Mouse (Mus musculus): ENCODE results near the gene Vstm5.
A peak's percentile ranks its signal among the peaks of the same experiment; 100 is the strongest.
"Not testable (repeated sequence)": the region's sequence is repeated elsewhere in the genome, so short reads cannot be mapped to it uniquely, and the experiment has no call there.

The Vstm5 gene

DNA sequence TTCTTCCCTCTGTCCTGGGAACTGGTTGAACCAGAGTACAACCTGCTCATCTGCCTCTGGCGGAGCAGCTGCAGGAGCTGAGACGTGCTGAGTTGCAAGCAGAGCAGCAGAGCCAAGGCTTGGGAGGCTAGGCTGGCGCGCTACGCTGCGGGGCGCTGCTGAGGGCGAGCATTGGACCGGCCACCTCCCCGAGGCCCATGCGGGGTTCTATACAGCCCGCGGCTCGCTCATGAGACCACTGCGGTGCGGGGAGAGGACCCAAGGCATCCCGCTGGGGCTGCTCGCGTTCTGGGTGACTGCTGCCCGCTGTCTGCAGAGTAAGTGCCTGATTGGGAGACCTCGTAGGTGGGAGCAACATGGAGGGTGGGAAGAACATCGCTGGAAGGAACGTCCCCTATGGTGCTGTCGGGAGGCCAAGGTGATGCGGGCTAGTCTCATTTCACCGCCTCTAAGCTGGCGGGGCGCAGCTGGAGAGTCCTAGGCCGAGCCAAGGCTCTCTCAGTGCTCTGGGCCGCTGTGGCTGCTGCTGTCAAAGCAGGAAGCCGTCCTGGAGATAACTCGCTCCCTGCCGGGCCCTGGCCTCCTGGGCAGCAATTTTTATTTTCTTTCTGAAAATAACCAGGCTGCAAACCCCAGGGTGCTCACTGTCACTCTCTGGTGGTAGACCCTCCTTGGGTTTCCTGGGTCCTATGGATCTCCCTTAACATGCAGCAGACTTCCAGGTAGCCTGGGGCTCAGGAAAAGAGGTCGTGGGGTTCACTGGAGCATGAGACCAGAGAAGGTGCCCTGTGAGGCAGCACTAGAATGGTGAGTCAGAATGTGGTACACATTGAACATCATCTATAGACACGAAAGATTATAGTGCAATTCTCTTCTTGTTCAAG is at the start of gene Vstm5:
TSS of gene Vstm5 (plus strand) at position 4 of the 884 bp plus-strand sequence.
- DNase-seq (ENCODE audit: low read depth, low spot score) = no peak

DNA sequence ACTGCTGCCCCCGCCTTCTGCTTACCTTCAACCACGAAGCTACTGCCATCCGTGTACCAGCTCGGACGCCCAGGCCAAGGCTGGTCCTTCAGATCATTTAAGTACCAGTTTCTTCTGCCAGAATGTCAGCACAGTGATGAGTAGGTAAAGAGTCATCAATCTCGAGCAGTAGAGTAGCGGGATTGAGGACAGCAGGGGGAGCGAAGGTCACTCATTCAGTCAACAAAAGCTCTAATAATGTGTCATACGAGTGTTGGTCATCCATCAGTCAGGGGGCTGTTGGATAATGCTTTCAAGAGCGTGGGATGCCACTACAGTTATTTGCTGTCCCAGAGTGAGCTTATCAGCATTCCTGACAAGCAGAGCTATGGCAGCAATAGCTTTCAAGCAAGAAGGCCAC is 44.0 kb upstream of the Vstm5 start:
- DNase-seq (ENCODE audit: low read depth, low spot score) = not testable (repeated sequence)

DNA sequence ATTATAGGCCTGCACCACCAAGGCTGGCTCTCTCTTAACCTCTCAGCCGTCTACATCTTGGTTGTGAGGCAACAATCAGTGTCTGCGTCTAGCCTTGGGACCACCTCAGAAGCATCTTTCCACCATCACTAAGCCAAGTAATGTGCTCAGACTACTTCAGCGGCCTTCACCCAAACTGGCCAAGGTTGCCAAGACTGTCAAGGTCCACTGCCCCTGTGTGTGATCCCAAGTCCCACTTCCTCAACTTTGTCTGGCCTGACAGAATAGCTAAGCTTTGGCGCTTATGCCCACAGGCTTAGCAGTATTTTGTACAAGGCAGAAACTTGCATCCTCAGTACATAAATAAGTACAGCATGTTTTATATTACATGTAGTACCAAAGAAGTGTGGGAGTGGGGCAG is 32.2 kb upstream of the Vstm5 start:
- DNase-seq (ENCODE audit: low read depth, low spot score) = no peak

DNA sequence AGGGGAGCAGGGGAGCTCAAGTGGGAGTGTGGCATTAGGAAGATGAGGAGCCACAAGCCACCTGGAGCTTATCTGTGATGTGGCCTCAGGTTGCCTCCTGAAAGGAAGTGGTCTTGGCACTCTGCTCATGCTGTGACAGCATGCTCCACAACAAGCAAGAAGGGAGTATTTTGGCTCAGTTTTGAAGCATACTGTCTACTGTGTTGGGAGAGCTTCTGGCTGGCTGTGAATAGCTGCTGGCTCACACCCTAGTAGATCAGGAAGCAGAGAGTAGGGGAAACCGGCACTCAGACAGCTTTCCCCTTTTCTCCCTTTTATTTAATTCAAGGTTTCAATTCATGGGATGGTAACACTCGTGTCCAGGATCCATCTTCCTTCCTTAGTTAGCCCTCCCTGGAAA is 29.5 kb upstream of the Vstm5 start:
- DNase-seq (ENCODE audit: low read depth, low spot score) = no peak

GRCm38 (mm10) chr9:15211876-15212275 is 27.0 kb upstream of the Vstm5 start:
- no peak for DNase-seq (ENCODE audit: low read depth, low spot score)

DNA sequence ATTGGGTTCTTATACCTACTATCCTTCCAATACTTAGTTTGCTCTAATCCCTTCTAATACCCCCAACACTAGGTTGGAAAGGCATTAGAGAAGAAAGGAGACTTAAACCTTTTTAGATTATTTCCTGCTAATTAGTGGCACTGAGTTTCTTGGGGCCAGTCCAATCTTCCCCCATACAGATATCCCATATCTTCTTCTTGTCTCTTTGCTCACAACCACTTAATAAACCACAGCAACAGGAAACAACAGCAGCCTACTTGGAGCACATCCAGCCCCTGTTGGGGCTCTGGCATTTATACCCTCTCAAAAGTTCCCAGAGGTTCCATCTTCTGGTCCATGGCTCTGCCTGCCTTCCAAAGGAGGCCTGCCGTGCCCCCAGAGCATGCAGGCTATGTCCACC is 25.1 kb upstream of the Vstm5 start:
- no peak for DNase-seq (ENCODE audit: low read depth, low spot score)

DNA sequence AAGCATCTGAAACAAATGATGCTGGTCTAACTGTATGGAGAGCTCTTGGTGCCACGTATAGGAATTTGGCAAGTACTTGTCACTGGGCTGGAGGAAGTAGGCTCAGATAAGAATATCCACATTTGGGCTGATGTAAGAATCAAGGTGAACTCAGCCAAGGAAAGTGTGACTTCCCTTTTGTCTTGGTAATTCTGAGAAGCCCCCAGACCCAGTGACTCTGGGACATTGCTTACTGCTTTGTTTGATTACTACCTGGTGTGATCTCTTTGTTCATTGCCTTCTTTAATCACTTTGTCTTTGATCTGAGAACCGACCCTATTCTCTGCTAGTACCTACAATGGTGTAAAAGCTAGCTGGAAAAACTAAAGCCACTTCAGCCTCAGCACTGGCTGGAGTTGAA is 13.9 kb upstream of the Vstm5 start:
- DNase-seq (ENCODE audit: low read depth, low spot score) = no peak

DNA sequence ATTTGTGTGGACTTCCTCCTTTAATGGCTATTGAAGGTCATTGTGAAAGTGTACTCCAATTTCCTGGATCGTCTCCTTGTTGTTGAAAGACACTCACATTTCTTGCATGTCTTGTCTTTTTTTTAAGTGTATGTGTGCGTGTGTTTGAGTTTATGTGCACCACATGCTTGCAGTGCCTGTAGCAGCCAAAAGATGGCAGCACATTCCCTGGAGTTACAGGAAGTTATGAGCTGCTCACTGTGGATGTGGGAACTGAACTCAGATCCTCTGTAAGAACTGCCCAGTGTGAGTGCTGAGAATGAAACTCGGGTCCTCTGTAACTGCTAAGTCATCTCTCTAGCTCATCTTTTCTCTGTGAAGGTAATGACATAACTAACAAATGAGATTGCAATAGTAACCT is 6.4 kb upstream of the Vstm5 start:
- no peak for DNase-seq (ENCODE audit: low read depth, low spot score)

DNA sequence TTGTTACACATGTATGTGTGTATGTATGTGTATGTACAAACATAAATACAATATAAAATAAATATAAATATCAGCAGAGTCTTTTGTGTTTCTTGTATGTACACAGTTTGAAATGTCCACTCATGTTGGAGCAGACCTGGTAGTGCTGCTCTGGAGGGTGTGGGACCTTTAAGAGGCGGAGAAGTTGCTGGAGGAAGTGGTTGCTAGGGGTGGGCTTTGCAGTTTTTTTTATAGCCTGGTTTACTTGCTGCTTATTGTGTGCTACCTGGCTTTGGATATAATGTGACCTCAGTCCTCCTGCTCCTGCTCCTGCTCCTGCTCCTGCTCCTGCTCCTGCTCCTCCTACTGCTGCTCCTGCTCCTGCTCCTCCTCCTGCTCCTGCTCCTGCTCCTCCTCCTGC is 5.2 kb upstream of the Vstm5 start:
- no peak for DNase-seq (ENCODE audit: low read depth, low spot score)

GRCm38 (mm10) chr9:15235986-15236385 is 2.9 kb upstream of the Vstm5 start:
- no peak for DNase-seq (ENCODE audit: low read depth, low spot score)

- DNase-seq (ENCODE audit: low read depth, low spot score) = no peak
These were observed 1.1 kb upstream of the Vstm5 start for GRCm38 (mm10) chr9:15237516-15238296.

DNA sequence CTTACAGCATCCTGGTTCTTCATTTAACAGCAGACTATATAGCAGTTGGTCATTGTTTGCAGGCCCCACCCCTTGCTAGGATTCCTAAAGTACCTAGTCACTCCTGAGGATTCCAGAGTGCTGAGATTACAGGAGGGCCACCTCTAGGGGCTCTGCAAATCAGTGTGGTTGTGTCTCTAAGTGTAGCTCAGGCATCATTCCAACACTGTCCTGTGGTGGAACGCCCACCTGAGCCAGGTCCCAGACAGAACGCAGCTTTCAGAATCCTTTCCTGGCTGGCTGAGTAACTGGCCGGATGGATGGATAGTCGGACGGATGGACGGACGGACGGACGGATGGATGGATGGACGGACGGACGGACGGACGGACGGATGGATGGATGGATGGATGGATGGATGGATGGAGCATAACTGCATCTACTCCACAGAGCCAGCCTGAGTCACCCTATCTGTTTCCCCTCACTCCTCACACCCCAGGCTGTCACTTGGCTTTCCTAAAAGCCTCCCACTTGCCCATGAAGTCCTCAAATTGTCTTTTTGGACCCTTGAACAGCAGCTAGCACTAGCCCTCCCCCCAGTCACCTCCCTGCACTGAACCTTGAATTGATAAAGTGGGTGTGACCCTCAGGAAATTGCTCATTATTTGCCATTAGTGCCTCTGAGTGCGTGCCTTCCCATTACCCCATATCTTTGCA is 401 bp upstream of the Vstm5 start:
- no peak for DNase-seq (ENCODE audit: low read depth, low spot score)

DNA sequence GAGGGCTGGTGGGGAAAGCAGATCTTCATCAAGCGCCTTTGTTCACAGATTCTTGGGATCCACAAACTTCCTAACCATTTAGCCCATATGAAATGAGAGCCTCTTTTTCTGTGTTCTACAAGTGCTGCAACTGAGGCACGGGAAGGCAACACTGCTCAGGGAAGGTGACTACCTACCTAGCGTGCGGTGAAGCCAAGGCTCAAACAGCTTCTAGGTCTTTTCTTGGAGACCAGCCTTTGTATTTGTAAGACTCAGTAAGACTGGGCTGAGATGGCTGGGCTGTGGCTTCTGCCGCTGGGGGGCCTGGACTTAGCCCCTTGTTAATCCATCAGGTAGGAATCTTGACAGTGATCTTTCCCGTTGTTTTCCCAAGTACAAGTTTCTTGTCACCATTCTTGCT is 1.2 kb downstream of the Vstm5 start:
- DNase-seq (ENCODE audit: low read depth, low spot score) = no peak

DNA sequence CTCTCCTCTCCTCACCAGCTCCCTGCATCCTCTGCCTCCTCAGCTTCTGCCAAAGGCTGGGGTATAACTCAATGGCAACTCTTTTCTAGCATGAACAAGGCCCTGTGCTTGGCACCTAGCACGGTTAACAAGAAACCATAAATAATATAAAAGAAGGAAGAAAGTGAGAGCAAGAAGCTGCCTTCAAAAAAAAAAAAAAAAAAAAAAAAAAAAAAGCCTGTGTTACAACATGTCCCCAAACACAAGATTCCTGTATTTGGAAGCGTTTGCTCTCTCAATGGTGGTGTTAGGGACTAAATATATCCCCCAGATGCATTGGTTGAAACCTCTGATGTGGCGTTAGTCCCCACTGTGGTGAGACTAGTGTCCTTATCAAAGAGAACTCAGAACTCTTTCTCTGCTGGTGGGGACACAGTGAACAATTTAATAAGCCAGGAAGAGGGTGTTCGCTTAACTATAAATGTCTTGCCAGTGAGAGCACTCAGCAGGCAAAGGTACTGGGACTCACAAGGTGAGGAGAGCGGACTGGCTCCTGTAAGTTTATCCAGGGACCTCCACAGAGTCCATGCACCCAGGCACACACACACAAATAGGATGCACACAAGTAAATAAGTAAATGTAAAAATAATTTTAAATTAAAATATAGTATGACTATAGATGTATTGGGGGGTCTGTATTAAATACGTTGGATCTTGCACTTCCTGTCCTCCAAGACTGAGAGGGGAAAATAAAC is 2.2 kb downstream of the Vstm5 start:
- no peak for DNase-seq (ENCODE audit: low read depth, low spot score)

DNA sequence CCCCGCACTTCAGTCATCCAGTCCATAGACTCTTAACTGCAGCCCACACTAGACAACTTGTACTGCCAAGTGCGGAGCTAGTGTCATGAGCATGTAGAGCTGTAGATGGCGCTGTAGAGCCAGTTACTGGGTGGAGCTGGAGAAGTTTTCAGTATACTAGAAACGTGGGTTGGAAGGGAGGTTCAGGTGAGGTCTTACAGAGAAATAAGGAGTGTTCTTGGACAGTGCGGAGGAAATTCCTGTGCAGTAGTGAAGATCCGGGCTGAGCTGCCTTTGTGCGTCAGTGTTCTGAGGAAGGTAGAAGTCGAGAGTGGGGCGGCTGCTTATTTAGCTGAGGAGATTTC is 2.7 kb downstream of the Vstm5 start:
- DNase-seq (ENCODE audit: low read depth, low spot score) = peak; percentile 67

DNA sequence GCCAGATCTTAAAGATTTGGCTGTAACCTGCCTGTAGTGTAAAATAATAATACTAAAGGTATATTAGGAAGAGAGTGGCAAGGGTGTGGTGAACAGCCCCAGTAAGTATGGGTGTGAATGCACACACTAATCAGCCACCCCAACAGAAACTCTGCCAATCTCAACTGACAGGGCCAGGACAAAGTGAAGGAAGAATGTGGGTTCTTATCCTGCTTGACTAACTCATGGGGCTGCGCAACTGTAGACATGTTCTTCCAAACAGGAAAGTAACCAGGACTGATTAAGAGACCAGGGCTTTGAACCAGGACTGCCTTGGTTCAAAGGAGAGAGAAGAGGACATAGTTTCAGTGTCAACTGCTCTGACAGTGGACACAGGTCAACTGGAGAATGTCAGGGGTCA is 3.3 kb downstream of the Vstm5 start:
- DNase-seq (ENCODE audit: low read depth, low spot score) = no peak

DNA sequence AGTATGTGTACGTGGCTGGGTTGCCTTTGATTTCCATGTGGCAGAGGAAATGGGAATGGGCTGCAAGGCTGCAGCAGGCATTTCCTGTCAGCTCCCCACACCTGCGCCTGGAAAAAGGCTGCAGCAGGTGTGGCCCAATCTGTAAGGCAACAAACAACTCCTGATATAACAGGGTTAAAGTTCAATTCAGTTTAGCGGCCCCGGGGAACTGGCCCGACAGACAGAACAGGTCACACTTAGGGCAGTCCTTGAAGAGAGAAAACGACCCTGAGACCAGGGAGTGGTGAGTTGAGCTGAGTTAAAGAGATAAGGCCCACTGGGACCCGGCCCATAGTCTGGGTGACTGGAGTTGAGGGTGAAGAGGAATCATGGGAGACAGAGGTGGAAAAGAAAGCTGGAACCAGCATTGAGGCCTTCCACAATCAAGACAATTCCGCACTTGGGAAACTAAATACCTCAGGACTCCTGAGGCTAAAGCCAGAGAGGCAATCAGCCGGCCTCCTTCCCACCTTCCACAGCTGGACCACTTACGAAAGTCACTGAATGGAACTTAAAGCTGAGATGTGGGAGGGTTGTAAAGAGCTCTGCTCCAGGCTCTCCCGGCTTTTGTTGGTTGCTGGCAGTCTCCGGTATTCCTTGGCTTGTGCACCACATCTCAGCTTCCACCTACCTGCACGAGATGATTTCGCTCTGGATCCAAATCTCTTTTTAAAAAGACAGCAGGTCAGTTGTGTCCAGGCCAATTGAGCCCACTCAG is 6.7 kb downstream of the Vstm5 start:
- DNase-seq (ENCODE audit: low read depth, low spot score) = no peak

DNA sequence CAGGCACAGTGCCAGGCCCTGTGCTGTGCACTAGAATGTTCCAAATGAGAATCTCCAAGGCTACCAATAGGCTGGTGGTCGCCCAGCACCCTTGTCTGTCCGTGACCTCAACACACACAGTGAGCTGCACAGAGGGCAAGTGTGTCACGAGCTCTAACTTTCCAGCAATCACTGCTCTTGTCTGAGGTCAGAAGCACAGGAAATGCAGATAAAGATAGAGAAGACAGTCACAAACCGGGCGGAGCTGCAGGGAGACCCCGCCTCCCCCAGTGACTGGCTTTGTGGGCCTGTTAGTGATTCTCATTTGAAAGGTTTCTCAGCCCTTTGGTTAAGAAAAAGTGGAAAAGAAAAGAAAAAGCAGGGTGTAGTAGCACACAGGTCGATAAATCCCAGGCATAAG is 11.5 kb downstream of the Vstm5 start:
- DNase-seq (ENCODE audit: low read depth, low spot score) = no peak

- no peak for DNase-seq (ENCODE audit: low read depth, low spot score)
These were observed 13.4 kb downstream of the Vstm5 start for GRCm38 (mm10) chr9:15252196-15252595.

DNA sequence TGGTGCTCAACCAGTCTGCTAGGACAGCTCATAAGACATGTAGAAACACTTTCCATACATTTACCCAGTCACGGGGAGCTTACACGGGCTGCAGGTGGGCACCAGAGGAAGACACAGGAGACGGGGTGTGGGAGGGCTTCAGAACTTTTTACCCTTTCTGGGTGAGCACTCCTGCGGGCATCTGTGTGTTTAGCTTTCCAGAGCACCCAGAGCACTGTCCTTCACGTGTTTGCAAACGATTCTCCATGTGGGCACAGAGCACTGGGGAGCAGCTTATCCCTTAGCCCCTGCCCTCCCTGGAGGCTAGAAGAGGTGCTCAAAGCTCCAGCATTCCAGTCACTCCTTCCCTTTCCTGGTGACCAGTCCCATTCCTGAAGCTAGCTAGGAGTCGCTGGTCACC is 15.7 kb downstream of the Vstm5 start:
- no peak for DNase-seq (ENCODE audit: low read depth, low spot score)

DNA sequence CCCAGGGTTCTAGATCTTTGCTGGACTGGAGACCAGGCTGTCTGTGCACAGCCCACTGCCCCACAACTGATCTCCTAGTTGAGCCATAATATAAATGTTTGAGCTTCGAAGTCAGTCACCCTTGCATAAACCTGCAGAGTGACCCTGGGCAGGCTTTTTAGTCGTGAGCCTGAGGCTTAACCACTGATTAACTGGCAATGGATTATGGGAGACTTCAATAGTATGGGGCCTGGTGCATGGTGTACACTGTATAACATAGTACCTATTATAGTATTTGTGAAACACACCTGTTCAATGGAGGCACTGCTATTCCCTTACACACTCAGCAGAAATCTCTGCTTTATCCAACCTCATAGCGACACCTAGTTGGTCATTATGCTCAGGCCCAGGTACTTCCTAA is 17.4 kb downstream of the Vstm5 start:
- no peak for DNase-seq (ENCODE audit: low read depth, low spot score)
